Mouse (Mus musculus) effector memory CD4-positive, alpha-beta T cell, adult 7 months (primary cell): Measurements from ENCODE around the gene Gm21117. TPM values are rescaled to one million over a fixed set of nuclear protein-coding genes. Genes with fewer than 3 reads are reported as not detected.

ENCODE experiments used
- polyA plus RNA-seq: library from polyadenylated mRNA; unstranded; fragments of 100-300 nt; shearing (Covaris generic); gene quantifications from one replicate; pipeline ENCODE4 v1.2.1, GENCODE M21; 2017

Gene Gm21117
- not detected for polyA plus RNA-seq

GRCm38 (mm10) chrY:51124920-51125319 lies at the start of gene Gm21117:
Gene Gm21117, plus strand, starts transcription at chrY:51125220.

